Mouse (Mus musculus) layer of hippocampus, adult 9-11 months (tissue): ENCODE measurements at regions not wholly inside any gene's neighbourhood (a gene's known extent, or its start where the extent isn't known, plus 50 kb on each side); places are given as distances from the start of the nearest gene placed in this dataset.
"Not testable (repeated sequence)": the region's sequence is repeated elsewhere in the genome, so short reads cannot be mapped to it uniquely, and the experiment has no call there.

Source experiments
- DNase-seq: peaks from one replicate; pipeline ENCODE4 v3.0.0; 2022

- no peak for DNase-seq
These were observed 167.1 kb downstream of the Opa1 start for GRCm38 (mm10) chr16:29746245-29746644.

GRCm38 (mm10) chr16:29749167-29749566, 170.0 kb downstream of the Opa1 start:
- no peak for DNase-seq

GRCm38 (mm10) chr16:29754579-29755199, 175.6 kb downstream of the Opa1 start:
- DNase-seq, result peak; percentile 19

GRCm38 (mm10) chr16:29758246-29758645, 179.1 kb downstream of the Opa1 start:
- DNase-seq, result no peak

GRCm38 (mm10) chr16:29759416-29759815, 180.3 kb downstream of the Opa1 start:
- DNase-seq, result no peak

- DNase-seq, result no peak
These were observed 181.5 kb downstream of the Opa1 start for GRCm38 (mm10) chr16:29760627-29761026.

GRCm38 (mm10) chr16:29761779-29762277, 182.7 kb downstream of the Opa1 start:
- peak; percentile 14 for DNase-seq

- DNase-seq, result no peak
These were observed 185.2 kb downstream of the Opa1 start for GRCm38 (mm10) chr16:29764376-29764775.

GRCm38 (mm10) chr16:29765801-29766200, 186.7 kb downstream of the Opa1 start:
- not testable (repeated sequence) for DNase-seq

GRCm38 (mm10) chr16:29771320-29771719, 192.2 kb downstream of the Opa1 start:
- DNase-seq, result no peak

GRCm38 (mm10) chr16:29771728-29772608, 192.8 kb downstream of the Opa1 start:
- no peak for DNase-seq

GRCm38 (mm10) chr16:29772609-29772988, 193.5 kb downstream of the Opa1 start:
- DNase-seq, result peak; percentile 14

- peak; percentile 33 for DNase-seq
These were observed 193.9 kb downstream of the Opa1 start for GRCm38 (mm10) chr16:29773056-29773455.

- DNase-seq, result no peak
These were observed 195.8 kb downstream of the Opa1 start for GRCm38 (mm10) chr16:29774949-29775348.

- no peak for DNase-seq
These were observed 196.7 kb downstream of the Opa1 start for GRCm38 (mm10) chr16:29775879-29776278.

GRCm38 (mm10) chr16:29782441-29782840, 203.3 kb downstream of the Opa1 start:
- DNase-seq, result no peak

- no peak for DNase-seq
These were observed 206.0 kb downstream of the Opa1 start for GRCm38 (mm10) chr16:29785114-29785513.

GRCm38 (mm10) chr16:29786540-29786939, 207.4 kb downstream of the Opa1 start:
- DNase-seq, result no peak

GRCm38 (mm10) chr16:29787633-29788511, 208.7 kb downstream of the Opa1 start:
- DNase-seq, result no peak

- DNase-seq, result no peak
These were observed 210.9 kb downstream of the Opa1 start for GRCm38 (mm10) chr16:29790064-29790463.

GRCm38 (mm10) chr16:29799250-29799649, 220.1 kb downstream of the Opa1 start:
- no peak for DNase-seq

GRCm38 (mm10) chr16:29799893-29800292, 220.8 kb downstream of the Opa1 start:
- no peak for DNase-seq

- DNase-seq, result no peak
These were observed 221.3 kb downstream of the Opa1 start for GRCm38 (mm10) chr16:29800457-29800856.
